Mouse (Mus musculus) liver, embryonic 11.5 days (tissue): ENCODE measurements at regions not wholly inside any gene's neighbourhood (a gene's known extent, or its start where the extent isn't known, plus 50 kb on each side); places are given as distances from the start of the nearest gene placed in this dataset.

ENCODE experiments used
- ATAC-seq: fragments of 200-750 bp; cut with Nextera tagmentation; replicated peaks from 2 replicates; pipeline ENCODE4 v1.8.0; 2017; ENCODE audit warnings: moderate number of reproducible peaks, mild to moderate bottlenecking, moderate TSS enrichment, moderate library complexity; ENCODE audit not compliant: low FRiP score
- DNase-seq: peaks from one replicate; pipeline ENCODE4 v3.0.0-alpha.2; 2017; ENCODE audit warnings: low spot score
- H3K27ac ChIP-seq: fragments of 300-500 bp; sonication (generic); 2 replicates; pipeline ENCODE4 v1.5.1; 2014; ENCODE audit warnings: mild to moderate bottlenecking, low read depth, low read length, control low read depth
- H3K27me3 ChIP-seq: fragments of 300-500 bp; sonication (generic); replicated peaks from 2 replicates; pipeline ENCODE4 v1.6.1; 2014; ENCODE audit warnings: low read length, mixed read lengths; ENCODE audit not compliant: control insufficient read depth, insufficient read depth
- H3K36me3 ChIP-seq: fragments of 300-500 bp; sonication (generic); 2 replicates; pipeline ENCODE4 v1.6.1; 2014; ENCODE audit warnings: mild to moderate bottlenecking, low read length, moderate library complexity, mixed read lengths; ENCODE audit not compliant: control insufficient read depth, insufficient read depth
- H3K4me1 ChIP-seq: fragments of 300-500 bp; sonication (generic); replicated peaks from 2 replicates; pipeline ENCODE4 v1.6.1; 2014; ENCODE audit warnings: low read length, mixed read lengths; ENCODE audit not compliant: control insufficient read depth, insufficient read depth
- H3K4me2 ChIP-seq: fragments of 300-500 bp; sonication (generic); 2 replicates; pipeline ENCODE4 v1.6.1; 2014; ENCODE audit warnings: mild to moderate bottlenecking, control low read depth, moderate library complexity
- H3K4me3 ChIP-seq: fragments of 300-500 bp; sonication (generic); 2 replicates; pipeline ENCODE4 v1.5.1; 2014; ENCODE audit warnings: low read depth, low read length, control low read depth
- H3K9ac ChIP-seq: fragments of 300-500 bp; sonication (generic); 2 replicates; pipeline ENCODE4 v1.6.1; 2014; ENCODE audit warnings: low read depth, low read length, control low read depth
- H3K9me3 ChIP-seq: fragments of 300-500 bp; sonication (generic); 2 replicates; pipeline ENCODE4 v1.6.1; 2016; ENCODE audit warnings: low read length, inconsistent platforms, mixed read lengths; ENCODE audit not compliant: control insufficient read depth
- WGBS: fragments of 180-500 bp; shearing (Covaris S2); extraction: QIAGEN DNeasy Blood & Tissue Kit; methylation state at CpG from one replicate; pipeline ENCODE4 v1.1.7; 2014; 5-methylcytosine and 5-hydroxymethylcytosine counted together

- no peaks in the 10 kb centered on the region; the same call in 1 of the 2 replicates for H3K27me3 ChIP-seq
- peaks cover 22% of the 10 kb centered on the region for H3K4me1 ChIP-seq
- no peaks in the 10 kb centered on the region for H3K9me3 ChIP-seq
- H3K4me3 ChIP-seq = no peak overlapping the region
- WGBS = 27% methylated on average over 4 of the region's 4 CpGs
- no peaks in the 10 kb centered on the region for H3K36me3 ChIP-seq
- ATAC-seq (peak; percentile 6; the same call in 1 of the 2 replicates), DNase-seq (no peak)
- H3K27ac ChIP-seq = no peak overlapping the region
- no peak overlapping the region for H3K9ac ChIP-seq
- peak overlapping the region; percentile 45 for H3K4me2 ChIP-seq
Measured at GRCm38 (mm10) chr2:28141975-28142374, 50.8 kb upstream of the Olfm1 start.

DNA sequence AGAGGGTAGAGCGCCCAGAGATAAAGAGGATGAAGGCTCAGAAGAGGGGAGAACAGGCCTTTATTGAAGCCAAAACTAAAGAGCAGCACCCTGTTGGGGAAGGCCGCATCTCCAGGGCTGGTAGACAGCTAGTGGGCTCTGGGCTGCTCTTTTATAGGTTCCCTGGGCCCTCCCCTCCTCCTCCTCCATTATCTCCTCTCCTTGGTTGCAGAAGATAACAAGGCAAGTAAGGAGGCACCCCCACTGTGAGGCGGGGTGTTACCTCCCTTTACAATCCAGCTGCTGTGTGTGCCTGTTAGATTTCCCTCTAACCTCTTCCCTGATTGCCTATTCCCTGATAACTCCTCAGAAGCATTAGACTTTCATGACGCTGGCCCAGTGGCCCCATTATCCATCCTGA, 51.2 kb upstream of the Olfm1 start:
- ATAC-seq = peak; percentile 98
- H3K4me2 ChIP-seq = peak overlapping the region; percentile 45

GRCm38 (mm10) chr2:28138583-28138982, 53.9 kb upstream of the Fcnb start:
- Histone ChIP-seq H3K9me3 (no peaks in the 10 kb centered on the region), H3K4me1 (peaks cover 22% of the 10 kb centered on the region), H3K9ac (no peak overlapping the region), H3K4me3 (no peak overlapping the region), H3K4me2 (no peak overlapping the region), H3K27ac (no peak overlapping the region), H3K27me3 (no peaks in the 10 kb centered on the region; the same call in 1 of the 2 replicates), H3K36me3 (no peaks in the 10 kb centered on the region)
- ATAC-seq (no peak), DNase-seq (no peak)
- WGBS = 66% methylated on average over 6 of the region's 6 CpGs

More for the DNA sequence above, 51.2 kb upstream of the Olfm1 start:
- Histone ChIP-seq H3K4me1 (peaks cover 22% of the 10 kb centered on the region), H3K4me3 (no peak overlapping the region), H3K27me3 (no peaks in the 10 kb centered on the region; the same call in 1 of the 2 replicates), H3K9ac (no peak overlapping the region), H3K9me3 (no peaks in the 10 kb centered on the region), H3K27ac (peak overlapping the region; percentile 22), H3K36me3 (no peaks in the 10 kb centered on the region)
- 27% methylated on average over 4 of the region's 4 CpGs for WGBS
- peak; percentile 61 for DNase-seq

DNA sequence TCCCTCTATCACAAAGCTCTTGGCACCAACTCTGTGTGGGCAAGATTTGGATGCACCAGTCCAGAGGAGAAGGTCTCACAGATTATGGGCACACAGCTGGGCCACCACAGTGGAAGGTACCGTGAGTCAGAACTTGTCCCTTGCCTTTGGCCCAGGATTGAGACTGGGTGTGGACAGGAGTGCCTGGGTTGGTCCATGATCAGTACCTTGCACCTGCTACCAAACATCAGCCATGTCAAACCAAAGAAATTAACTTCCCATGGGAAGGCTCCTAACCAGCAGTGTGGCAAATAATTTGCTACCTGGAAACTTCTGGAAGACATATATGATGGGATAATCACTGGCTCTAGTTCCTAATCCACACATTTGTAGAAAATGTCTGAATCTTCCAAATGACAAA, 49.9 kb upstream of the Fcnb start:
- Histone ChIP-seq H3K4me3 (no peak overlapping the region), H3K9ac (no peak overlapping the region), H3K27ac (no peak overlapping the region), H3K9me3 (no peaks in the 10 kb centered on the region), H3K4me2 (no peak overlapping the region), H3K27me3 (no peaks in the 10 kb centered on the region; the same call in 1 of the 2 replicates), H3K4me1 (peaks cover 4% of the 10 kb centered on the region; the same call in 1 of the 2 replicates), H3K36me3 (no peaks in the 10 kb centered on the region)
- ATAC-seq (no peak), DNase-seq (no peak)
- 97% methylated on average over 1 of the region's 1 CpGs for WGBS
